Mouse (Mus musculus) kidney, postnatal 14 days (tissue): Measurements from ENCODE around the gene Cox11.

Experiments
- DNase-seq: peaks from one replicate; pipeline ENCODE4 v3.0.0; 2022; ENCODE audit warnings: mixed read lengths

Gene Cox11

DNA sequence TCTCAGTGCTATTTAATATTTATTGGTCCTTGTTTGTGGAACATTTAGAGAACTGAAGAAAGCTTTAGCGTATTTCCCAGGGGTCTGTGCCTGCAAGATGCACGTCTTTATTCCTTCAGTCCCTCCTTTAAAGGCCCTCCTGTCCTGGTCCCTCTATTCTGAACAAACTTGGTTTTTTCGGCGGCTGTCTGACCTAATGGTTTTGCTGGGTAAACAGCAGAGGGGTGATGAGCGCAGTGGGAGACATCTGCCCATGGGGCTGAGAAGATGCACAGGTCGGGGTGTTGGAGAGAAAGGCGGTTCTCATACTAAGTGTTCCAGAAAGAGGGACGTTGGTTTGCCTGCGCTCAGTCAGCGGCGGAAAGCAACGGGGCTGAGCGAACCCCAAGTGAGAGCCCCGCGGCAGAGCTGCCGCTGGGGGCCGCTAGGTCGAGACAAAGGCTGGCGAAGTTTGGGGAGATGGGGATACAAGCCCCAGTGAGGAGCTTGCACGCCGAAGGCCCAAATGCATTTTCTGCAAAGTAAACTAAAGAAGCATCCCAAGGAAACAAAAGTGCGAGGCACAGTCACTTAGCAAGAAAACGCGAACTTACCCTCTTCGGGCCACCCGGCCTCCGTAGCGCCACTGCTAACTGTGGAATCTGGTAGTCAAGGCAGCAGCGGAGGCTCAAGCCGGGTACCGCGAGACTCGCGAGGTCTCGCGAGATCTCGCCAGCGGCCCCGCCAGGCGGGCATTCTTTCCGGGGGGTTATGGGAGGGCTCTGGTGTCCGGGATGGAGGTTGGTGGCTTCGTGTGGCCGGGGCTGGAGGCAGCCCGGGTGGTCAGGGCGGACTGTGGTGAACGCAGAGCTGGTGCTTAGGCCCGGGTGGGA is at the start of gene Cox11, which contains the start of gene Stxbp4:
TSS of gene Cox11 (plus strand) at position 734 of the 872 bp plus-strand sequence.
TSS of gene Stxbp4 (minus strand) at position 645 of the 872 bp plus-strand sequence.
- DNase-seq, result peak; percentile 97

DNA sequence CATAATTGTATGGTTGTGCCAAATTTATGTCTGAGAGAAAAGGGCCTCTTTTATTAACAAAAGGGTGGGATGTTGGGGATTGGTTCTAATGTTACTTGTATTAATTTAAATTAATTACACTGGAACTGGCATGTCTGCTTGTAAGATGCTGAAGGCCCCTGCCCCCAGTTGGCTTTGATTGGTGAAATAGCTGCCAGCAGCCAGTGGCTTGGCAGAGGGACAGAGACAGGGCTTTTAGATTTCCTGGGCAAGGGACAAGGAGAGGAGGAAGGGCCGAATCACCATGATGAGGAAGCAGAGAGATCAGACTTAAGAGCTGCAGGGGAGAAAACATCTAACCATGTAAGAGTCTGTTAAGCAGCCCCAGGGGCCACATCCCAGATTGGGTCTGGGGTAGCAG is 47.0 kb upstream of the Cox11 start:
- DNase-seq, result no peak

DNA sequence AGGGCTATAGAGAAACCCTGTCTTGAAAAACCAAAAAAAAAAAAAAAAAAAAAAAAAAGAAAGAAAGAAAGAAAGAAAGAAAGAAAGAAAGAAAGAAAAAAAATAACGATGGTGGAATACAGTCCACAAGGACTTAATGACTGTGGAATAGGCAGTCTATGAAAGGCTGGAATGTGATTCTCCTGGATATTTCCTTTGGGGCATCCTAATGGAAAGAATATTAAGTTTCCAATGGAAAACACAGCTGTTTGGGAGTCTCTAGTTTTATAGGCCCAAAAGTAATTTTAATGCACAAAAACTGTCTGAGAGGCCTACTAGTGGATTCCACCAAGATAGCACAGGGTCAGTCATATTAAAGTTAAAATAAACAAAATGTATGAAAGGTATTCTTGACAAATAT is 42.1 kb upstream of the Cox11 start:
- DNase-seq, result no peak

DNA sequence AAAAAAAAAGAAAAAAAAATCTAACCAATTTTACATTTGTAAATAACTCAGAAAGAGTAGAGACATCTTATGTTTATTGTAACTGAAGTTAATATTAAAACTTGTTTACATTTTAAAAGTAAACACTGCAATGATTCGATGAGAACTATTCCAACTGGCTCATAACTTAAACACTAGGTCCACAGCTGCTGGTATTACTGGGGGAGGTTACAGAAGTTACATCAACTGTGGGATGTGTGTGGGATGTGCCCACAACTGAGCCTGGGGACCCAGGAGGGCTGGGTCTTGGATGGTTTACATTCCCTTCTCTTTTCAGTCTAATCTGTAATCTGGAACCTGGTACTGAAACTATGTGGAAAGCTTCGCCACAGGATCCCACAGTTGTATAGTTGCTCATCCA is 34.9 kb upstream of the Cox11 start:
- DNase-seq, result no peak

DNA sequence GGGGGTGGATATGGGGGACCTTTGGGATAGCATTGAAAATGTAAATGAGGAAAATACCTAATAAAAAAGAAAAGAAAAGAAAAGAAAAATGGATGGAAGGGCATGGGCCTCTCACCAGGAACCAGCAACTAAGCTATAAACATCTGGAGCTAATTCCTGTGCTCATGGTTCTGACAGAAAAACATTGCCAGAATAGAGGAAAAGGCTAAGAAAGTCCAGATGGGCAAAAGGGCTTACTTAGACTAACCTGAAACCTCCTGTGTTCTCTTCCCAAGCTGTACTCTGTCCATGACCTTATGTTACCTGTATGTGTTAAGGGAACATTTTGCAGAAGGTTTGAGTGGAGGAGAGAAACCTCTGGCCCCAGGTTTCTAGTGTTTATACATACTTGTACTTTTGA is 25.9 kb upstream of the Cox11 start:
- DNase-seq, result no peak

DNA sequence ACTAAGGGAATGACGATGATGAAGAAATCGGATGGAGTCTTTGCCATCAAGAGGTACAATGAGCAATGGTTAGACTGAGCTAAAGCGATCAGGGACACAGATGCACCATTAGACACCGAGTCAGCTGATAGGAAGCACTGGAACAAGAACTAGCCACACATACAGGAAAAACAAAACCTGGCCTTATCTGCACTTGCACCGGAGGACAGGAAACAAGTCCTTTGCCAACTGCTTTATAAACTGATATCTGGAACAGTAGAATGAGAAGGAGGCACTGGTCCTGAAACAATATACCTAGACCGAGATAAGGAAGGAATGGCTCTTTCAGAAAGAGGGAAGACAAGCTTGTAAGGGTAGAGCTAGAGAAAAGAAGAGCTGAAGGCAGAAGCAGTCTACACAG is 23.2 kb upstream of the Cox11 start:
- DNase-seq, result no peak

DNA sequence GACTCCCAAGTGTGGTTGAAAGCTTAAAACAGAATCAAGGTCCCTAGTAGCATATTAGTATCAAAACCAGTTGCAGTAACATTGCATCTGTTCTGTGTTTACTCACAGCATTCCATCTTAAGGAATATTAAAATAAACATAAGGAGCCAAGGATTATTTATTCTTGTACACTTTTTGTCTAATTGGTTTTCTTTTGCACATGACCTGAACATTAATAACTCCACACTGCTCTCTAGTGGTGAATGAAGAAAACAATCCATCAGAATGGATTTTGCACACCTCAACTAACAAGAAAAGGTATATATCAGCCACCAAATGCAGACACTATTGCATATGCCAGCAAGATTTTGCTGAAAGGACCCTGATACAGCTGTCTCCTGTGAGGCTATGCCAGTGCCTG is 21.5 kb upstream of the Cox11 start:
- DNase-seq, result no peak

DNA sequence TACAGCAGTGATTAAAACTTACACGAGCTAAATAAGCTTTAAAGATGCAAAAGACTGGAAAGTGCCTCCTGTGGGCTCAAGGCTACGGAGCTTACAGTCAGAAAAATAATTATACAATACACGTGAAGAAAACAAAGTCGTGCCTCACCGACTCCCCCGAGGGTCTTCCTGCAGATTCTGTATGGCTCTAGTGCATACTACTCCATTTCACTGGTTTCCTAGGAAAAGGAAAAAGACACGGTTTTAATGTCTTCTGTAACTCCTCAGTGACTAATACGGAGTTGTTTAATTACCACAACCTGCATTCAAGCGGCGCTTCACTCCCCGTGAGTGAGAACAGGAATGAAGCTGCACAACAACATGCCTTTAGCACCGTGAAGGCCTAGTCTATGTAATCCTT is 15.9 kb upstream of the Cox11 start:
- DNase-seq, result no peak

DNA sequence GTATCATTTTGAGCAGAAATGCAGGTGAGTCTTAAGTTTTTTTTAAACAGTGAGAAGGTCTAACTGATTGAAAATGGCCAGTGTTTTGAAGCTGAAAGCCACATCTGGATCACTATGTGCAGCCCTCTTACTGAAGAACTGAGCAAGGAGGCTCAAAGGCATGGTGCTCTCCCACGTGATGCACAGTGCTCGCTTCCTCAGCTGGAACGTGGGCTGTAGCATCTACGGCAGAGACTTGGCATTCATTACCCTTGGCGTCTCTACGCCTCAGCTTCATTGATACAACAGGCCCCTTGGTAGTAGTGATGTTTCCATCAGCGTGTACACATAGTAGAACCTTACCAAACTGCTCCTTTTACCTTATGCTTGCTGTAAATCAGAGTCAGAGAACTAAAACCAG is 15.5 kb upstream of the Cox11 start:
- DNase-seq, result no peak

DNA sequence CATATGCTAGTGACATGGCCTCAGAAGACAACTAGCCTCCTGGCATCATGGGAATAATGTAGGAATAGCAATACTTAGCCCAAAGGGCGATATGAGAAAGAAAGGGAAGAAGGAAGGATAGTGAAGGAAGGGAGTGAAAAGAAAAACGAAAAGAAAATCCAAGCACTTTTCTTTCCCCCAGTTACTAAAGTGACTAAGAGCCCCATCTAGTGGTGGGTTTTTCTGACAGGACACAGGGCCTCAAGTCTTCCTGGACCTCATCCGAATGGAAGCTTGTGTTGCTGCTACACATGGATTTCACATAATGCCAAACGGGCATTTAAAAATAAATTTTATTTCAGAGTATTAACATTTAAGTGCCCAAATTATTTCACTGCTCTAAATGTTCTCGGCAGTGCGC is 14.5 kb upstream of the Cox11 start:
- DNase-seq, result peak; percentile 37

DNA sequence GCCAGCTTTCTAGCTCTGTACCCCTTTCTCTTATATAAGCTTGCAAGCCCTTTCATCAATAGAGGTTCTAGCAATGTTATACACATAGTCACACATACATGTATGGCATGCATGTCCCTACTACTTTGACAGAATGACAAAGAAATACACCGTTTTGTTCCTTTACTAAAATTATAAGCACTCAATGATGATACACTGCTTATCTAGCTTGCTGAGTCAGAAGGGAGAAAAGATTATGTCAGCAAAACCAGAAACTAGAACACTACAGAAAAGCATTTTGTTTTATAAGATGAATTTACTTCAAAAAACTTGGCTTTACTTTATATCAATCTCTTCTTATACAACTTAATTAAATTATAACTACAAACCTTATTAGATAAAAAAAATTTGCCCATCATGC is 12.8 kb upstream of the Cox11 start:
- DNase-seq, result no peak

DNA sequence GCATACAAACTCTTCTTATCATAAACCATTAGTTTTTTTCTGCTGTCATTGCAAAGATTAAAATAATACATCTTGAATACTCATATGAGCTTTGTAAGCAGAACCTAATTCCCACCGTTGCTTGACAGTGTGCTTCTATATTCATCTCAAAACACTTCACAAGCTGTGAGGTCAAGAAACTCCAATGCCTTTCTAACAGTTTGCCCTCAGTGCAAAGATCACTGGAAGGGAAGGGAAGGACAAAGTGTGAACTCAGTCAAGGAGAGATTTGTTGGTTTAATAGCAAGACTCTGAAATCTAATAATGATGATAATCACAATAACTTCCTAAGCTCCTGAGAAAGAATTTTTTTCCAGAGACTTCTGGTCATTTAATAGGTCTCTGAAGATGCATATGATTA is 10.2 kb upstream of the Cox11 start:
- no peak for DNase-seq

DNA sequence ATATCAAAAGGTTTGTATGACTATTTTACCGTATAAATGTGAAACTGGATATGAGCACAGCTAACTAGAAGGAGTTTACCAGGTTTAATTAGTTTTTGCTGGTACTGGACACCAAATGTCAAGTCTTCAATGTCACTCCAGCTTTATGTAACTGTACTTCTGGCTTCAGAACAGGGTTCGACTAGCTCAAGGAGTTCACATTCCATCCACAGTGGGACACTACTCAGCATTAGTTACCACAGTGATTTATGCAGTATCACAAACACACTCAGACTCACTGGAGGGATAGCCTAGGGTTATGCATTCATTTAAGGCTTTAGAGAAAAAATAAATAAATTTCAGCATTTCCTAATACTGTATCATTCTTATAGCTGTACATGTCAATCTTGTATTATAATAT is 5.5 kb upstream of the Cox11 start:
- peak; percentile 36 for DNase-seq

DNA sequence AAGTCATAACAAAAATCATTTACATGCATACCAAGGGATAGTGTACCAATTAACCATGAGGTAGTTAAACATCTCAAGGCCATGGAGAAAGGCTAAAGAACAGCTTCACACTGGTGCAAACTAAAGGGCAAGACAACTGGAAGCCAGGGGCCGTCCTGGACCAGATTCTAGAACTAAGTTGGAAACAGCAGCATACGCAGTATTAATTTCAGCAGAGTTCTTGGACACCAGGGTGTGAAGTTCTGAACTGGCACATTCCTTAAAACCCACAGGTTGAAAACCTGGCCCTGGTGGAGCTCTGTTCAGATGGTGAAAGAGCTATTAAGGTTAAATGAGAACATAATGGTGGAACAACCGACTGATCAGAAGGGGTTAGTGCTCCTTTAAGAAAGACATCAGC is 3.3 kb upstream of the Cox11 start:
- DNase-seq, result no peak

DNA sequence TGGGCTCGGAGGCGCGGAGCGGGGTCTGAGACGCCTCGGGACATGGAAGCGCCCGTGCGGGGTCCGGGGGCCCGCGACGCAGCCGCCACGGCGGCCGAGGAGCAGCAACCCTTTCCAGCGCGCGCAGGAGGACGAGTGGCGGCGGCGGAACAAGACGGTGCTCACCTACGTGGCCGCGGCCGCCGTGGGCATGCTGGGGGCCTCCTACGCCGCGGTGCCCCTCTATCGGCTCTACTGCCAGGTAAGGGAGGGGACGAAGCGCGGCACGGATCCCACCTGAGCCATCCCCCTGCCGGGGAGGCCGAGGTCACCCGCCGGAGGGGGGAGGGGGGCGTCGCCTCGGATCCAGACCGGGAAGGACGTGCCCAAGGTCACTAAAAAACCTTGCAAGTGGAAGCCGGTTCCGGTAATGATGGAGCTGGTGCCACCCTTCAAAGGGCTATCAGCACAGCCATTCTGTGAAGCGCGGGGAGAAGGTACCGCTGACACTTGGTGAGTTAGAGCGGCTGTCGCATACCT is 398 bp downstream of the Cox11 start:
- DNase-seq, result peak; percentile 63

DNA sequence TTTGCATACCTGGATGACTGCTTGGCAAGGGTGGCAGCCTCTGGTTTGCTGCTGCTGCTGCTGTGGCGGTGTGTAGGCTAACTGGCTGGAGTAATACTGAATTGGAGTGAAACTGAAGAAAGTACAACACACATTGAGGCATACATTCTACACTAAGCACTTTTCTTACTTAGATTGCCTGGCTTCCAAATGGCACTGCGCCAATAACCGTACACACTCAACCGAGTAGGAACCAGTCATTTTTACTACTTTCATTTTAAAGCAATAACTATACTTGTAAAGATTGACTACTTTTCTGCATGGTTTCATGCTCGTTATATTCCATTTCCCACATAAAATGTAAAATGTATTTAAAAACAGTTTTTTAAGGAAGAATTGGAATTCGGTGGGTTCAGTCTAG is 11.8 kb downstream of the Cox11 start:
- DNase-seq, result peak; percentile 15

DNA sequence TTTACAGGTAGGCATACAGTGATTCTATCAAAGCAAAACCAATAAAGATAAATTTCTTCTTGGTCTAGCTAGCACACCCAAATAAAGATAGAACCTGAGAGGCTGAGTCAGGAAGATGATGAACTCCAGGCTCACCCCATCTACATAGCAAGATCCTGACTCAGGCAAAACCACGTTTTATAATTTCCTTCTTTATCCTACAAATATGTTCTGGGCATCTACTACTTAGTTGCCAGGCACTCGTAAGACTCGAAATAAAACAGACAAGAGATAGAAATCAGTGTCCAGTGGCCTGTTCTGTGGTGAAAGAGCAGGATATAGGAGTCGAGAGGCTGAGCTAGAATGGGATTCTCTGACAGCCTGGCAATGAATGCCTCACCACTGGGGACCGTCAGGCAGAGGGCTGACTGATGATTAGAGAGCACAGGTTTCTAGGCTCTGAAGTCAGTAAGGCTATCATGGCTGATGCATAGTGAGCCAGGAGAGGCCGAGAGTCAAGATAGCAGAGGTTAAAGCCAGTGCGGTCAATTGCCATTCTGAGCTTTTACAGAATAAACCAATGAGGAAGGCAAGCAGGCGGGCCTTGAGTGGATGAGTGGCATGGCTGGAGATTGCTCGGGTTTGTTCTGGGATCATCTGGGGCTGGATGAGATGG is 12.4 kb downstream of the Cox11 start:
- DNase-seq, result no peak

DNA sequence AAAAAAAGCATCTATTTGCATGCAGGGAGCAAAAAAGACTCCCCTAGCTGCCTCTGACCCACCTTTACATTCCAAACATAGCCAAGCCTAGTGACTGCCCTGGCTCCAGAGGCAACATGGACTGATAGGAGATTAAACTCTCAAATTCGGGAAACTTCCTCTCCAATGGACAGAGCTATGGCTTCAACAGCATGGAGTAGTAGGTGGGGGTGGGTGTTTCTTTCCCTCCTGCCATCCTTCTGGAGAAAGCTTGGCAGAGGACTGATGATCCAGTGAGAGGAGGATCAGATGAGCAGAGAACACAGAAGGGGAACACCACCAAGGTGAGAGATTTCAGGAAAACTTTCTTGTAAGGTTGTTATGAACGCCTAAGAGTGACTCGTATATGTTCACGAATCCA is 14.6 kb downstream of the Cox11 start:
- no peak for DNase-seq

DNA sequence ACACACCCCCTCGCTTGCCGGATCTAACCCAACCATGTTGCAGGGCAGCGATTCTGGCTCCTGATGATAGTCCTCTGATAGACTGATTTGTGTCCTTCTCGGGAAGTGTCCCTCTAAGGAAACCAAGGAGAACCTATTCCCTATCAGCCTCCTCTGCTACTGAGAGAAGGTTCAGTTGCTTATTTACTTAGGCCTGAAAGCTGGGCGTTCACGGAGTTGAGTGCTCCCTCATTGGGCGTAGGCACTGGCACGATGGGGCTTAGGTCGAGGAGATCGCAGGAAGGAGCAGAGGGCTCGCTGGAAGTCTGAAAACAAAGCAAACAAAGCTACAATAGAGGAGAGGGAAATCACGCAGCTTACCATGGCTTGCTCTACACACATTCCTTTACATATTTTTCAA is 19.6 kb downstream of the Cox11 start:
- DNase-seq, result no peak

DNA sequence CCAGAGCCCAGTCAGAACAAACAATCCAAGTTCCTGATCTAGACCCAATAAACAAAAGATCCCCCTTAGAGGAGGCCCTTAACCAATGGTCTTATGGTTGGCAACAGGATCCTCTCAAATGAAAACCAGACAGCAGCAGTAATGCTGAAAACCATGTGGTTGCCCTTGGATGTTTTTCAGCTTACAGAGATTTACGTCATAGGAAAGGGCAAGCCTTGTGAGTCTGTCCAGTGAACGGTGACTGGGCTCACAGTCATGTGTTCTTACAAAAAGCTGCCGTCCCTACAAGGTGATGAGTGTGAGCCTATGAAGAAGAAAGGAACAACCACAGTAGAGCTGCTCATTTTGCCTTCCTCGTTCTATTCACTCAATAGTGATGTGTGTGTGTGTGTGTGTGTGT is 22.7 kb downstream of the Cox11 start:
- DNase-seq, result no peak

DNA sequence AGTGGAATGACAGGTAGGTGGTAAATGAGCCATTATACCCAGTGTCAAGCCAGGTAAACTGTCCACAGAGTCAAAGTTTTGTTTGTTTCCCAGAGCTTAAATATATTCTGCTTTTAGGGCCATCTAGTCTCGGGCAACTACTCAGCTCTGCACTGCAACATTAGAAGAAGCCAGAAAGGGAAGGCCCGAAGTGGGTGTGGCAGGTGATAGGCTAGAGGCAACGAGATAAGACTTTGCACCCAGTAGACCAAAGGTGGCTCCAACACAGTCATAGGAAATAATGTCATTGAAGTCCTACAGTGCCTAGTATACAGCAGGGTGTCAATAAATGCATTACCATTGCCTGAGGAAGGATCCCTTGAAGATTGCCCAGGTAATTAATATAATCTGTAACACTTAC is 25.1 kb downstream of the Cox11 start:
- DNase-seq, result no peak

DNA sequence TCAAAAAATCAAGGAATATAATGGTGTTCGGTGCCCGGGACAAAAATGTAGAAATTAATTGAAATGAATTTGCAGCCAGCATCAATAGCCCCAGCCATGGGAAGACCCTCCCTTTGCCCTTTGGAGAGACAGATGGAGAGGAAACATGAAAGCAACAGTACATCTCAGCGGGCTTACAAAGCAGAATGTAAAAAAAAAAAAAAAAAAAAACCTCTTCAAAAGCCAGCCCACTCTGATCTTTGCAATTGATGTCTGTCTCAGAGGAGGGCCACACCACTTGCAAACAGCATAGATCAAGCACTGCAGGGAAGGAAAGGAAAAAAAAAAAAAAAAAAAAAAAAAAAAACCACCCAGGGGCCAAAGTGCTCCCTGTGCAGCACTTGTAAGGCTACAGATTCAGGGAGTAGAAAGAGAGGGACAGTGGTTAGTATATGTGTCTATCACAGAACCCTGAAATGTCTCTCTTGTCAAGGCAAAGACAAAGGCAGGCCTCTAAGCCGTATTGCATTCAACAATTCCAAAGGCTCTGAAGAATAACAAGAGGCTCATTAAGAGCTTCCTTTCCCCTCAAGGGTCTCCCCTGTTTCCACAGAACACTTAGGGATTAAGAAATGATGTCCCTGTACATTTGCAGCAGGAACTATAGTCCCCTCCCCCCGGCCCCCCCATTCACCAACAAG is 25.8 kb downstream of the Cox11 start:
- DNase-seq, result no peak

DNA sequence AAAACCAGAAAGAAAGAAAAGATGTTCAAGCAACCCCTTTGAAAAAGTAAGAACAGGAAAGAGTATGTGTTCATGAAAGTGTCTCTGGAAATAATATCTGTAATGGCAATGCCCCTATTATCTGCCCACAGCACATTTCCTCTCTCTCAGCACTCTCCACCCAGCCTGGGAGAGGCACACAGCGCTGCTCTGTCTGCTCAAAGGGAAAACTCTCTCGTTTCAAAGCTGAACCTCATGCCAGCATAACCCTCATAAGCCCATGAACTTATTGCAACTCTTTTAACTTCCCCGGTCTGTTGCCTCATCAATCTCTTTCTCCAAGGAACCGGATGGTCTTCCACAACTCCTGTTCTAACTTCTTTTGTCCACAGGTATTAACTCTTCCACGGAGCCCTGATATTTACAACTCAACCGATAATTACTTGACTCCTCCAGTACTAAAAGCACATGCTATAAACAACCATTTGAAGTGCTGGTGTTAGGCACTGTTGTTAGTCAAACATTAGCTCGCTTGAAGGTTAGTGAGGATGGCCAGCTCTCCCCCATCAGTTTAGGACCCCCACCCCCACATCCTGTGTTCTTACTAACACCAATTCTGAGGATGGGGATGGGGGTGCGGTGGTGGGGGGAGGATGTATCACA is 26.5 kb downstream of the Cox11 start:
- peak; percentile 20 for DNase-seq
